Mouse (Mus musculus) limb, embryonic 12.5 days (tissue): ENCODE measurements around the gene Abtb2. TPM values are rescaled to one million over a fixed set of nuclear protein-coding genes. Genes with fewer than 3 reads are reported as not detected.
A peak's percentile ranks its signal among the peaks of the same experiment; 100 is the strongest.

Experiments used
- ATAC-seq: fragments of 200-750 bp; cut with Nextera tagmentation; 2 replicates; pipeline ENCODE4 v1.8.0; 2017; ENCODE audit warnings: low read depth, moderate TSS enrichment; ENCODE audit not compliant: insufficient number of reproducible peaks, insufficient read depth, low FRiP score, low TSS enrichment
- H3K27ac ChIP-seq: fragments of 300-500 bp; sonication (generic); 2 replicates; pipeline ENCODE4 v1.5.1; 2016; ENCODE audit warnings: mild to moderate bottlenecking, moderate library complexity
- H3K27me3 ChIP-seq: fragments of 300-500 bp; sonication (generic); 2 replicates; pipeline ENCODE4 v1.6.1; 2016; ENCODE audit warnings: mild to moderate bottlenecking, moderate library complexity
- H3K36me3 ChIP-seq: fragments of 300-500 bp; sonication (generic); 2 replicates; pipeline ENCODE4 v1.6.1; 2016; ENCODE audit warnings: mild to moderate bottlenecking, moderate library complexity
- H3K4me1 ChIP-seq: fragments of 300-500 bp; sonication (generic); replicated peaks from 2 replicates; pipeline ENCODE4 v1.6.1; 2016
- H3K4me2 ChIP-seq: fragments of 300-500 bp; sonication (generic); 2 replicates; pipeline ENCODE4 v1.6.1; 2016; ENCODE audit warnings: mild to moderate bottlenecking, moderate library complexity
- H3K4me3 ChIP-seq: fragments of 300-500 bp; sonication (generic); replicated peaks from 2 replicates; pipeline ENCODE4 v1.5.1; 2016; ENCODE audit warnings: mild to moderate bottlenecking
- H3K9ac ChIP-seq: fragments of 300-500 bp; sonication (generic); replicated peaks from 2 replicates; pipeline ENCODE4 v1.6.1; 2016; ENCODE audit warnings: mild to moderate bottlenecking, moderate library complexity
- H3K9me3 ChIP-seq: fragments of 300-500 bp; sonication (generic); 2 replicates; pipeline ENCODE4 v1.6.1; 2016; ENCODE audit warnings: mild to moderate bottlenecking, moderate library complexity
- WGBS: fragments of 180-500 bp; shearing (Covaris S2); methylation state at CpG from one replicate; pipeline ENCODE4 v1.1.7; 2016; 5-methylcytosine and 5-hydroxymethylcytosine counted together
- polyA plus RNA-seq: library from polyadenylated mRNA; unstranded; fragments of >200 nt; fragmentation: Nextera tagmentation; extraction: Ambion mirVana; gene quantifications from 2 replicates; pipeline ENCODE4 v1.2.1, GENCODE M21; 2016

Gene Abtb2
- polyA plus RNA-seq, 1 experiment from 2014 or later: 19.6 TPM

- H3K4me2 ChIP-seq: no peak overlapping the region
- no peak overlapping the region for H3K27ac ChIP-seq
- H3K27me3 ChIP-seq: no peaks in the 10 kb centered on the region
- H3K9ac ChIP-seq: no peak overlapping the region
- H3K36me3 ChIP-seq: peaks cover 71% of the 10 kb centered on the region
- no peak for ATAC-seq
- 85% methylated on average over 2 of the region's 2 CpGs for WGBS
- H3K9me3 ChIP-seq: no peaks in the 10 kb centered on the region
- no peak overlapping the region for H3K4me3 ChIP-seq
- no peaks in the 10 kb centered on the region for H3K4me1 ChIP-seq
Observed at GRCm38 (mm10) chr2:103746096-103746495, 180.0 kb downstream of the Abtb2 start.

DNA sequence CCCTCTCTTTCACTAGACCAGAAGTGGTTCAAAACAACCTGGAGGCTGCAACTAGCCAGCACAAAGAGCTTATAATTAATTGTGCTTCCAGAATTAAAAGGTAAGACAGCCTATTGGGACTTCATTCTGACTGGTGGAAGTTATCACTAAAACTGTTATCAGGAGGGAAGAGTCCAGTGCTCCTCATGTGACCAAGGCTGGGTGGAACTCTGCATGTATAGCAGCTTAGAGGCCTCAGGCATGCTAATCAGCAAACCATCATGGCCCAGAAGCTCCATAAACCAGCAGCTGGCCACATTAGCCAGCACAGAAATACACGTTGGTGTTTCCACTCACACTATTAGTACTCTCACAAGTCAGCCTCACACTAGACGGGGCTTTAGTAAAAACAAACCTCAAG is 180.7 kb downstream of the Abtb2 start:
- H3K4me3 ChIP-seq: no peak overlapping the region
- H3K9ac ChIP-seq: no peak overlapping the region
- H3K4me1 ChIP-seq: no peaks in the 10 kb centered on the region
- no peak for ATAC-seq
- no peak overlapping the region for H3K27ac ChIP-seq
- no peaks in the 10 kb centered on the region for H3K27me3 ChIP-seq
- 79% methylated on average over 2 of the region's 2 CpGs for WGBS
- peaks cover 76% of the 10 kb centered on the region for H3K36me3 ChIP-seq
- no peak overlapping the region for H3K4me2 ChIP-seq
- no peaks in the 10 kb centered on the region for H3K9me3 ChIP-seq

DNA sequence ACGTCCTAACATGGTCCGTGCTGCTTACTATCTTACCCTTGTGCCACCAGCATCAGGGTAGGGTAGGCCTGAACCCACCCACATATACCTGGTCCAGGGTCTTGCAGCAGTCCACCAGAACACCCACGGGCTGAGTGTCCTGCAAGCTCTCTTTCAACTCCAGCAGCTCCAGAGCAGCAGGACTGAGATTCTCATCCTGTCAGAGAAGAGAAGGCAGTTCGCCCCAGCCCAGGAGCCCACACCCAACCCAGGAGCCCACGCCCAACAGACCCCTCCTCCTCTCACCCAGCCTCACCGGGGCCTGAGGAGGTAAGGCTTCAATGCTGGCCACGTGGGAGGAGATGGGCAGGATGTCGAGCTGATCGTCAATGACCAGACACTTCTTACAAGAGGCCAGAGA is 181.8 kb downstream of the Abtb2 start:
- ATAC-seq: no peak
- Histone ChIP-seq H3K9me3 (no peaks in the 10 kb centered on the region), H3K27me3 (no peaks in the 10 kb centered on the region), H3K36me3 (peaks cover 75% of the 10 kb centered on the region), H3K27ac (no peak overlapping the region), H3K4me2 (no peak overlapping the region), H3K4me3 (no peak overlapping the region), H3K9ac (no peak overlapping the region), H3K4me1 (no peaks in the 10 kb centered on the region)
- 90% methylated on average over 9 of the region's 9 CpGs for WGBS

GRCm38 (mm10) chr2:103749091-103749490 is 183.0 kb downstream of the Abtb2 start:
- Histone ChIP-seq H3K4me3 (no peak overlapping the region), H3K27ac (no peak overlapping the region), H3K4me1 (no peaks in the 10 kb centered on the region), H3K36me3 (peaks cover 76% of the 10 kb centered on the region), H3K9me3 (no peaks in the 10 kb centered on the region), H3K27me3 (no peaks in the 10 kb centered on the region), H3K9ac (no peak overlapping the region), H3K4me2 (no peak overlapping the region)
- WGBS: 83% methylated on average over 3 of the region's 3 CpGs
- no peak for ATAC-seq

DNA sequence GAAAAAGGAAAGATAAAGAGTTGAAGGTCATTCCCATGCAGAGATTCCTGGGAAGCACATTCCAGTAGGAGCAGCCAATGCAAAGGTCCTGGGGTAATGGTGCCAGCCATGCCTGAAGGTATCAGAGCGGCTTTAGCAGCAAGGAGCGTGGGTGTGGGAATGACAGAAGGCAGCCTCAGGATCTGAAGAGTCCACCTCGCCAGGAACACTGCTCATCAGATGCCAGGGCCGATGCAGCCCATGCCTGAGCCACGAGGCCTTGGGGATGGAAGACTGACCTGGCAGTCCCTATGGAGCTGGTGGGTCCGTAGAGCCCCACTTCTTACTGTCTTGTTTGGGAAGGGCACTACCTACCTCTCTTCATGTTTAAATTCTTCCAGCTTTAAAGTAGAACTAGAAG is 185.7 kb downstream of the Abtb2 start:
- no peak for ATAC-seq
- WGBS: 94% methylated on average over 6 of the region's 6 CpGs
- Histone ChIP-seq H3K9ac (no peak overlapping the region), H3K4me2 (no peak overlapping the region), H3K9me3 (no peaks in the 10 kb centered on the region), H3K27ac (no peak overlapping the region), H3K4me1 (no peaks in the 10 kb centered on the region), H3K4me3 (no peak overlapping the region), H3K27me3 (no peaks in the 10 kb centered on the region), H3K36me3 (peaks cover 92% of the 10 kb centered on the region)

- H3K4me1 ChIP-seq: no peaks in the 10 kb centered on the region
- no peak overlapping the region for H3K4me2 ChIP-seq
- H3K9me3 ChIP-seq: no peaks in the 10 kb centered on the region
- peaks cover 68% of the 10 kb centered on the region for H3K36me3 ChIP-seq
- no peak for ATAC-seq
- H3K27ac ChIP-seq: no peak overlapping the region
- no peaks in the 10 kb centered on the region for H3K27me3 ChIP-seq
- H3K9ac ChIP-seq: no peak overlapping the region
- no peak overlapping the region for H3K4me3 ChIP-seq
- WGBS: 82% methylated on average over 3 of the region's 3 CpGs
Observed at GRCm38 (mm10) chr2:103754614-103755013, 188.5 kb downstream of the Abtb2 start.

GRCm38 (mm10) chr2:103755458-103756085 is 189.5 kb downstream of the Abtb2 start:
- Histone ChIP-seq H3K27me3 (no peaks in the 10 kb centered on the region), H3K9ac (no peak overlapping the region), H3K27ac (no peak overlapping the region), H3K36me3 (peaks cover 58% of the 10 kb centered on the region), H3K9me3 (no peaks in the 10 kb centered on the region), H3K4me2 (no peak overlapping the region), H3K4me1 (peaks cover 3% of the 10 kb centered on the region; the same call in 1 of the 2 replicates), H3K4me3 (no peak overlapping the region)
- ATAC-seq: no peak
- WGBS: 89% methylated on average over 9 of the region's 9 CpGs

DNA sequence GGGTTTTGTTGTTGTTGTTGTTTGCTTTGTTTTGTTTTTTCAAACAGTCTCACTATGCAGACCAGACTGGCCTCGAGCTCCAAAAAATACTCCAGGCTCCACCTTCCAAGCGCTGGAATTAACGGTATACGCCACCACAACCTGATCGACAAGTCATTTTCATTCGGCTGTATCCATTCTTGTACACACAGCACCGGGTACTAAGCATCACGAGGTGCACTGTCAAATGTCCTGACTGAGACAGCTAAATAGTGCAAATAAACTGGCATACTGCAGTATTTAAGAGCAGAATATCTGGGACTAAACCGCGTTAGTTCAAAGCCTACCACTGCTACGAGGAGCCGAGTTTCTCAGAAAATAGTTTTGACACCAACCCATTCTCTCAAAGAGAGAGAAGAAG is 194.3 kb downstream of the Abtb2 start:
- H3K27ac ChIP-seq: peak overlapping the region; percentile 77
- WGBS: under 1% methylated on average over 12 of the region's 12 CpGs
- H3K27me3 ChIP-seq: no peaks in the 10 kb centered on the region
- H3K4me3 ChIP-seq: peak overlapping the region; percentile 72
- peaks cover 22% of the 10 kb centered on the region for H3K36me3 ChIP-seq
- H3K4me2 ChIP-seq: peak overlapping the region; percentile 85
- no peaks in the 10 kb centered on the region for H3K9me3 ChIP-seq
- no peak; the same call in 1 of the 2 replicates for ATAC-seq
- H3K9ac ChIP-seq: peak overlapping the region; percentile 63
- peaks cover 9% of the 10 kb centered on the region for H3K4me1 ChIP-seq

DNA sequence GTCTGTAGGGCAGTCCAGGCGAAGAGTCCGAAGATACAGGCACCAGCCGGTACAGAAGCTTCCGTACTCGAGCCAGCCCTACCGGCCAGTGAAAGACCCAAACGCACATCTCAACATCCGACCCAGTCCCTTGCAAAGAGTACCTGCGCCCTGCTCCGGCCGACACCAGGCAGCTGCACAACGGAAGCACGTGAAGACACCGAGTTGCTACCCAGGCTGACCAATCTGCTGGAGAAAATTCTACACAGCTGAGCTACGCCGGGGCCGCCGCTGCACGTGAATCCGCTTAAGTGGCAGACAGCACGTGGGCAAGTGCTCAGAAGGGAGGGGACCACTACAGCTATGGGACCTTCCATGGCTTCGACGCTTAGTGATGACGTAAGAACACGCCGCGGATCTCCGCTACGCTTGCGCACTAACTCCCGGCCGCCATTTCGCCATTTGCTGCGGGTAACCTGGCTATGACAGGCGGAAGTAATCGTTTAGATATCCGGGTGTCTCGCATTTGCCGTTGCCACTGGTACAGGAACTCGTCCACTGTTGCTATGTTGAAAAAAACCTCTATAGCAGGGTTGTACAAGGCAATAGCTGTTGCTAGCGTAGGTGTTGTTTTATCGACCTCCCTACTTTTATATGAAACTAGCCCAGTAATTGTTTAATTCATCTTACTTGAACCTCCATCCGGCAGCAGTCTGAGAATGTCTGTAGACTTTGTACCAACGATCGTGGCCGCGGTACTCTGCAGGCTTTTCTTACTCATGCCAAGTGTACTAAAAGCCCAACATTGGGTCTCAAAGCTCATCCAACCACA is 195.0 kb downstream of the Abtb2 start, which contains the start of gene Nat10:
TSS of gene Nat10 (minus strand) at position 365 of the 811 bp plus-strand sequence.
- H3K27ac ChIP-seq: peak within 1 kb of the TSS; percentile 77
- under 1% methylated on average over 47 of the region's 47 CpGs for WGBS

DNA sequence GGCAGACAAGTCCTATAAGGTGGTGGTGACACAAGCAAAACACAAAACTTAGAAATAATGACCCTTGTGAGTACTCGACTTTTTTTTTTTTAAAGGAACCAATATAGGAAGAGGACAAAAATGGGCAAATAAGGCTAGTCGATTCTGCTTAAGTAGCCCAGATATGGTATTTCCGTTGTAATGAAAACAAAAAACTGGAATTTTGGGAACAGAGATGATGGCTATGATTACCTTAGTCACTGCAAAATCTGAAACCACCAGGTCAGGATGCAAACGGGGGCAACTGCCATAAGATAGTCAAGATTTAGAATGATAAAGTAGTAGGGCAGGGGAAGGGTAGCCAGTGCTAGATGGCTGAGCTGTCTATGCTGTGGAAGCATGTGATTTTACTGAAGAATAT is 195.9 kb downstream of the Abtb2 start:
- H3K4me1 ChIP-seq: peaks cover 9% of the 10 kb centered on the region
- peaks cover 24% of the 10 kb centered on the region for H3K36me3 ChIP-seq
- 37% methylated on average over 4 of the region's 4 CpGs for WGBS
- H3K9ac ChIP-seq: no peak overlapping the region
- no peaks in the 10 kb centered on the region for H3K27me3 ChIP-seq
- peak overlapping the region; percentile 72; the same call in 1 of the 2 replicates for H3K4me3 ChIP-seq
- no peaks in the 10 kb centered on the region for H3K9me3 ChIP-seq
- H3K4me2 ChIP-seq: peak overlapping the region; percentile 85
- ATAC-seq: no peak
- H3K27ac ChIP-seq: no peak overlapping the region

More for the DNA sequence above, 195.0 kb downstream of the Abtb2 start, which contains the start of gene Nat10:
- peaks cover 9% of the 10 kb centered on the region for H3K4me1 ChIP-seq
- no peaks in the 10 kb centered on the region for H3K9me3 ChIP-seq
- peak; percentile 94 for ATAC-seq
- H3K4me3 ChIP-seq: peak within 1 kb of the TSS; percentile 72
- H3K27me3 ChIP-seq: no peaks in the 10 kb centered on the region
- peak within 1 kb of the TSS; percentile 85 for H3K4me2 ChIP-seq
- peak within 1 kb of the TSS; percentile 63 for H3K9ac ChIP-seq
- peaks cover 22% of the 10 kb centered on the region for H3K36me3 ChIP-seq

DNA sequence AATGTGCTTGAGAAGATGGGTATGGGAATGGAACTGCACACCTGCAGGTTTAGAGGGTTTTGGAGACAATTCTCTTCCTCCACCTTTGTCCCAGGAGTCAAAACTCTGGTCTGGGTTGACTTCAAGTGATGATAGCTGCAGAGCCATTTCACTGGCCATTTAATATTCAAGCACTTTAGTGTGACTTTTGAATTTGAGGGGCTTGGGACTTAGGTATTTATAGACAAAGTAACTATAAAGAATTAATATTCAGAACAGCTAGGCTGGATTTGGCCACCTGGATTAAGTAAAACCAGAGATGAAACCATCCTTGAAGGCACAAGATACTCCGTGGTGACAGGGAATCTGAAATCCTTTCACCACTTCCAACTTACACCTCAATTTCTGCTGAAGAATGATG is 196.4 kb downstream of the Abtb2 start:
- ATAC-seq: no peak
- Histone ChIP-seq H3K4me2 (peak overlapping the region; percentile 85; the same call in 1 of the 2 replicates), H3K4me1 (peaks cover 9% of the 10 kb centered on the region), H3K4me3 (no peak overlapping the region), H3K27ac (no peak overlapping the region), H3K27me3 (no peaks in the 10 kb centered on the region), H3K9ac (no peak overlapping the region), H3K36me3 (peaks cover 25% of the 10 kb centered on the region), H3K9me3 (no peaks in the 10 kb centered on the region)
- 55% methylated on average over 1 of the region's 1 CpGs for WGBS
